Mouse (Mus musculus): Measurements from ENCODE around the gene Mdga1. TPM values are rescaled to one million over a fixed set of nuclear protein-coding genes. Genes with fewer than 3 reads are reported as not detected.

The Mdga1 gene
- polyA plus RNA-seq, 1 experiment, result 10.9 TPM

- Histone ChIP-seq H3K4me1 (ENCODE audit: control insufficient read depth, insufficient read depth, low read length) (no peaks in the 10 kb centered on the region; the same call in 1 of the 2 replicates), H3K4me3 (ENCODE audit: insufficient read depth, low read length) (no peak overlapping the region), H3K27ac (ENCODE audit: insufficient read depth, low read length) (no peak overlapping the region)
- TF ChIP-seq CTCF (IDR thresholded peaks at IDR 0.05; ENCODE audit: extremely low read depth, insufficient read depth, low read length) (no peak), POLR2A (IDR thresholded peaks at IDR 0.05; ENCODE audit: extremely low read depth, insufficient read depth, low read length) (no peak)
These were observed 28.8 kb upstream of the Mdga1 start for GRCm38 (mm10) chr17:29998566-29999295.

- Histone ChIP-seq H3K4me3 (ENCODE audit: insufficient read depth, low read length) (no peak overlapping the region), H3K4me1 (ENCODE audit: control insufficient read depth, insufficient read depth, low read length) (no peaks in the 10 kb centered on the region), H3K27ac (ENCODE audit: insufficient read depth, low read length) (no peak overlapping the region)
- TF ChIP-seq POLR2A (IDR thresholded peaks at IDR 0.05; ENCODE audit: extremely low read depth, insufficient read depth, low read length), result no peak
- TF ChIP-seq CTCF (IDR thresholded peaks at IDR 0.05; ENCODE audit: extremely low read depth, insufficient read depth, low read length), result no peak
These were observed 27.8 kb upstream of the Mdga1 start for GRCm38 (mm10) chr17:29997726-29998125.

GRCm38 (mm10) chr17:29995986-29996385 is 26.1 kb upstream of the Mdga1 start:
- Histone ChIP-seq H3K27ac (ENCODE audit: insufficient read depth, low read length) (no peak overlapping the region), H3K4me3 (ENCODE audit: insufficient read depth, low read length) (no peak overlapping the region), H3K4me1 (ENCODE audit: control insufficient read depth, insufficient read depth, low read length) (no peaks in the 10 kb centered on the region)
- no peak for TF ChIP-seq CTCF (IDR thresholded peaks at IDR 0.05; ENCODE audit: extremely low read depth, insufficient read depth, low read length)
- no peak for TF ChIP-seq POLR2A (IDR thresholded peaks at IDR 0.05; ENCODE audit: extremely low read depth, insufficient read depth, low read length)

- H3K27ac ChIP-seq (ENCODE audit: insufficient read depth, low read length), result no peak overlapping the region
- H3K4me1 ChIP-seq (ENCODE audit: control insufficient read depth, insufficient read depth, low read length), result no peaks in the 10 kb centered on the region
- TF ChIP-seq POLR2A (IDR thresholded peaks at IDR 0.05; ENCODE audit: extremely low read depth, insufficient read depth, low read length) (no peak), CTCF (IDR thresholded peaks at IDR 0.05; ENCODE audit: extremely low read depth, insufficient read depth, low read length) (no peak)
- no peak overlapping the region for H3K4me3 ChIP-seq (ENCODE audit: insufficient read depth, low read length)
These were observed 24.6 kb upstream of the Mdga1 start for GRCm38 (mm10) chr17:29994459-29994858.

- H3K4me3 ChIP-seq (ENCODE audit: insufficient read depth, low read length), result no peak overlapping the region
- H3K4me1 ChIP-seq (ENCODE audit: control insufficient read depth, insufficient read depth, low read length), result no peaks in the 10 kb centered on the region
- TF ChIP-seq CTCF (IDR thresholded peaks at IDR 0.05; ENCODE audit: extremely low read depth, insufficient read depth, low read length), result no peak
- H3K27ac ChIP-seq (ENCODE audit: insufficient read depth, low read length), result no peak overlapping the region
These were observed 24.1 kb upstream of the Mdga1 start for GRCm38 (mm10) chr17:29994011-29994410.

GRCm38 (mm10) chr17:29993488-29993887 is 23.6 kb upstream of the Mdga1 start:
- TF ChIP-seq CTCF (IDR thresholded peaks at IDR 0.05; ENCODE audit: extremely low read depth, insufficient read depth, low read length) (no peak), POLR2A (IDR thresholded peaks at IDR 0.05; ENCODE audit: extremely low read depth, insufficient read depth, low read length) (no peak)
- H3K4me1 ChIP-seq (ENCODE audit: control insufficient read depth, insufficient read depth, low read length), result no peaks in the 10 kb centered on the region
- H3K27ac ChIP-seq (ENCODE audit: insufficient read depth, low read length), result no peak overlapping the region
- H3K4me3 ChIP-seq (ENCODE audit: insufficient read depth, low read length), result no peak overlapping the region

GRCm38 (mm10) chr17:29990845-29991244 is 21.0 kb upstream of the Mdga1 start:
- no peak overlapping the region for H3K27ac ChIP-seq (ENCODE audit: insufficient read depth, low read length)
- H3K4me1 ChIP-seq (ENCODE audit: control insufficient read depth, insufficient read depth, low read length), result no peaks in the 10 kb centered on the region
- TF ChIP-seq POLR2A (IDR thresholded peaks at IDR 0.05; ENCODE audit: extremely low read depth, insufficient read depth, low read length) (no peak), CTCF (IDR thresholded peaks at IDR 0.05; ENCODE audit: extremely low read depth, insufficient read depth, low read length) (no peak)
- no peak overlapping the region for H3K4me3 ChIP-seq (ENCODE audit: insufficient read depth, low read length)

GRCm38 (mm10) chr17:29990136-29990535 is 20.2 kb upstream of the Mdga1 start:
- TF ChIP-seq POLR2A (IDR thresholded peaks at IDR 0.05; ENCODE audit: extremely low read depth, insufficient read depth, low read length) (no peak), CTCF (IDR thresholded peaks at IDR 0.05; ENCODE audit: extremely low read depth, insufficient read depth, low read length) (no peak)
- H3K27ac ChIP-seq (ENCODE audit: insufficient read depth, low read length), result no peak overlapping the region
- no peaks in the 10 kb centered on the region for H3K4me1 ChIP-seq (ENCODE audit: control insufficient read depth, insufficient read depth, low read length)
- H3K4me3 ChIP-seq (ENCODE audit: insufficient read depth, low read length), result no peak overlapping the region

- H3K27ac ChIP-seq (ENCODE audit: insufficient read depth, low read length), result no peak overlapping the region
- H3K4me1 ChIP-seq (ENCODE audit: control insufficient read depth, insufficient read depth, low read length), result no peaks in the 10 kb centered on the region
- no peak for TF ChIP-seq CTCF (IDR thresholded peaks at IDR 0.05; ENCODE audit: extremely low read depth, insufficient read depth, low read length)
- H3K4me3 ChIP-seq (ENCODE audit: insufficient read depth, low read length), result no peak overlapping the region
These were observed 19.8 kb upstream of the Mdga1 start for GRCm38 (mm10) chr17:29989653-29990052.

- Histone ChIP-seq H3K27ac (ENCODE audit: insufficient read depth, low read length) (no peak overlapping the region), H3K4me3 (ENCODE audit: insufficient read depth, low read length) (no peak overlapping the region), H3K4me1 (ENCODE audit: control insufficient read depth, insufficient read depth, low read length) (no peaks in the 10 kb centered on the region)
- TF ChIP-seq POLR2A (IDR thresholded peaks at IDR 0.05; ENCODE audit: extremely low read depth, insufficient read depth, low read length) (no peak), CTCF (IDR thresholded peaks at IDR 0.05; ENCODE audit: extremely low read depth, insufficient read depth, low read length) (no peak)
These were observed 18.3 kb upstream of the Mdga1 start for GRCm38 (mm10) chr17:29988141-29988540.

Measured in cortical plate, adult 2 months (tissue).